Mouse (Mus musculus) cerebellum, adult 9-11 months (tissue): ENCODE measurements around the gene Trpm2.
A peak's percentile ranks its signal among the peaks of the same experiment; 100 is the strongest.
"Not testable (repeated sequence)": the region's sequence is repeated elsewhere in the genome, so short reads cannot be mapped to it uniquely, and the experiment has no call there.

Source experiments
- DNase-seq: peaks from one replicate; pipeline ENCODE4 v3.0.0; 2022

Trpm2 gene

DNA sequence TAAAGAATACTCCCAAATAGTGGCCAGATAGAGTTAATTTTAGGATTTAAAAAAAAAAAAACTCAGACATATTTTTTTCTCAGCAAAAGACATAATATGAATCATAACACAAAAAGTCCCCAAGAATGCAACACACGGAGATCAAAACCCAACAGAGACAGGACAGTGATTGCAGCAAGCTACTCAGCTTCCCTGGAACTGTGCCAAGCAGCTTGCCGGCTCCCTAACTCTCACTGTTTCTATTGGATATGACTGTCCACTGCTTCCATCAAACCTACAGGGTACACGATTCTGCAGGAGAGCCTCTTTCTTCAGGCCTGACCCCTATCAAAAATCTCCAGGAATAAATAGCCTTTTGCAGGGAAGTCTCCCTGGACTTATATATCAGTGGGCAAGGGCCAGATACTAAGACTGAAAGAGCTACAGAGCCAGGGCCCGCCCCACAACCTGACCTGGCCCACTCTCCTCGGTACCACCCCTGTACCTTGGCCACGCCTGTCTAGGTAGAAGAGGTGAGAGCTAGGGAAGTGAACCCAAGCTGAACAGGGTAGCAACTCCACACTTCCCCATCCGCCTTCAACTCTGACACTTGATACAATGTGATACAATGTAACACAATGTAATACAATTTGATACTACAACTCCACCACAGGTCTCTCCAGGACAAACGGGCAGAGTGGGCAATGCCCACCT is 6.2 kb upstream of the Trpm2 start:
- no peak for DNase-seq

DNA sequence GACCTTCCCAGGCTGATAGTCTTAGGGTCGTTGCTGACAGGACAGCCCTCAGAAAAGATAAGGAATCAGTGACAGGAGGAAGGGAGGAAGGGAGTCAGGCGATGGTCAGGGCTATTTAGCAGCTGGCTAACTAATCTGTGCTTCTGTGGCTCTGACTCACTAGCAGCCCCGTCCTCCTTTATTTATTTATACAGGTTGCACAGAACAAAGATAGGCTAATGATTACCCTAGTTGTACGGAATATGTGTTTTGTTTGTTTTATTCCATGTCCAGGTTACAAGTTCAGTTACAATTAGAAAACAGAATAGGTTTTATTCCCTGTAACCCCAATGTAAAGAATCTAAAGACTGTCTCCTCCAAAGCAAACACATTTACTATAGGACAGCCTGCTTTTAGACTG is 5.3 kb upstream of the Trpm2 start:
- no peak for DNase-seq

DNA sequence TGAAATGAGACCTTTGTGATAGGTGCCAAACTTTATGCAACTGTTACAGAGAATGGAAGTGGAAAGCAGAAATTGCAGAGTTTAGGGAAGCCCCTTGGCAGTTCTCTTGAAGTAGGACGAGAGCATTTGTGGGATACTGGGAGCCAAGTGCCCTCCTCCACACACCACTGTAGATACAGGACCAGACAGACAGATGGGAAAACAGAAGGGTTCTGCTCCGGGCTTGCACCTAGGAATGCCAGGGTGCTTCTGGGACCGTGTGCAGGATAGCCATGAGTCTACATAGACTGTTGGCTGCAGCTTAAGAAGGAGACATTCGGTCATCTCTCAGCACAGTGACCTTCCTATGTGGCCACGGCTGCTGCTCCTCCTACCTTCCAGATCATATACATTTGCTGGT is 4.4 kb upstream of the Trpm2 start:
- DNase-seq = peak; percentile 11

DNA sequence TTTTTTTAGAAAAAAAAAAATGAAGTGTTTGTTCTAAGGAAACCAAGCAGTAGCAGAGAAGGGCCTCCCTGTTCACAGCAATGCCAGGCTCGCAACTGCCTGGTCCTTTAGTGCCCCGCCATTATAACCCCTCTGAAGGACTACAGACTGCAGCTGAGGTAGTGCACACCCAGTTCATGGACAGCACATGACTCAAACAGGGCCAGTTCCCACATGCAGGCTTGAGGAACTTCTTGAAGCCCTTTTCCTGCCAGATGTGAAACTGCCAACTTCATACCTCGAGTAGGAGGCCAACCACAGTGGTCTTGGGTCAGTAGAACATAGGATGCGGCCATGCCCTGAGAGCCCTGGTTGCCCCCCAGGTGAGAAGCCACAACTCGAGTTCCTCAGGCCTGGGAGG is 4.0 kb upstream of the Trpm2 start:
- DNase-seq = no peak

DNA sequence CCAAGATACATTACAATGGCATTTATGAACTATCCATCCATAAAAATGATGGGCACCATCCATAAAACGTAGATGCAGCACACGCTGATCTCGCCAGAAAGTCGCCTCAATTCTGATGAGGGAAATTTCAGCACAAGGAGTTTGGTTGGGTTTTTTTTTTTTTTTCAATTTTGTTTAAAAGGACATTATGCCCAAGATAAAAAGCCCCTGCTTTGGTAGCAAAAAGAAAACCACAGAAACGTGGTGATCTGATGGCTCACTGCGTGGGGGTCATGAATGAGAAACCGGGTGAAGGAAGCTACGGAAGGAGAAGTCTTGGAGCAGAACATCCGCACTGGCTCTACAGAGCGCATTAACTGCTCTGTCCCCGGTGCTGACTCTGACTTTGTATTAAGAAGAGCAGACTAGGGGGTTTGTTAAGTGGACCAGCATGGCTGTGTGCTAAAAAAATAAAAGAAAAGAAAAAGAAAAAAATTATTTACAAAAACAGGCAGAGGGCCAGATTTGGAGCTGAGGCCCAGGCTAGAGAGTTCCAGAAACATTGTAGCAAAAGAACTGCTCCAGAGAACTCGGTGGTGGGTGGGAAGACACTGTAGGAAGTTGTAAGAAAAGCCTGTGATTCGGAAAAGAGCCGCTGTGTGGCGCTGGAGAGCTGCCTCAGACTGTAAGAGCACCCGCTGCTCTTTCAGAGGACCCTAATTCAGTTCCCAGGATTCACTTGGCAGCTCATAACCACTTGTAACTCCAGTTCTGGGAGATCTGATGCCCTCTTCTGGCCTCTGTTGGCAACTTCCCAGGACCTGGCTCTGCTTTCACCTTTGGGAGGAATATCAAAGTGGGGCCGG is 1.6 kb upstream of the Trpm2 start:
- DNase-seq = no peak

DNA sequence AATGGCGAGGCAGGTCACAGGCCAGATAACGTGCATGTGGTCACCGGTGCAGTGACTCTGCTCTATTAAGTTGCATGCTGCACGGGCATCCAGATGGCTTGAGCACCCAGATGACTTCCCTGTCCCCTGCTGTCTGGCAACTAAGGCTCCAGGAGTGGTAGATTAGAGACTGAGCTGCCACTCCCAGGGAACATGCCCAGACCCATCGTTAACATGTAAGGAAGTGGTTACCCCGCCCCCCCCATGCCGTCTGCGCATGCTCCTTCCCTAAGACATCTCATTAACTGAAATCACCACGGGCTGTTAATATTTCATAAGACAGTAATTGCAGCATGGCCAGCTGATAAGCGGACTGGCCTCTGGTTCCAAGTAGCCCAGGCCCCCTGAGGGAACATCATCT is 828 bp upstream of the Trpm2 start:
- peak; percentile 21 for DNase-seq

DNA sequence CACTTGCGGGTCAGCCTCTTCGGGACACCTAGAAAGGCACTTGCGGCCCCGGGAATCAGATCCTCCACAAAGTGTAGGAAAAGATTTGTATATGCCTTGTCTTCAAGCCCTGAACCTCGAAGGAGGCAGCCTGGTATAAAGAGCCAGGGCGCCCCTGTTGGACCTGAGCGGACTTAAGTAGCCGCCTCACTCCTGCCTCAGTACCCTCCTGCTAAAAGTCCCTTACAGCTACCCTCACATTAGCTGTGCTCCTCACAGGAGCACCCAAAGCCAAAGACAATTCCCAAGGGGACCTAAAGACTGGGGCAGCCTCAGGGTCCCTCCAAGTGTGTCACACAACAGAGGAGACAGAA is 414 bp downstream of the Trpm2 start:
- no peak for DNase-seq

DNA sequence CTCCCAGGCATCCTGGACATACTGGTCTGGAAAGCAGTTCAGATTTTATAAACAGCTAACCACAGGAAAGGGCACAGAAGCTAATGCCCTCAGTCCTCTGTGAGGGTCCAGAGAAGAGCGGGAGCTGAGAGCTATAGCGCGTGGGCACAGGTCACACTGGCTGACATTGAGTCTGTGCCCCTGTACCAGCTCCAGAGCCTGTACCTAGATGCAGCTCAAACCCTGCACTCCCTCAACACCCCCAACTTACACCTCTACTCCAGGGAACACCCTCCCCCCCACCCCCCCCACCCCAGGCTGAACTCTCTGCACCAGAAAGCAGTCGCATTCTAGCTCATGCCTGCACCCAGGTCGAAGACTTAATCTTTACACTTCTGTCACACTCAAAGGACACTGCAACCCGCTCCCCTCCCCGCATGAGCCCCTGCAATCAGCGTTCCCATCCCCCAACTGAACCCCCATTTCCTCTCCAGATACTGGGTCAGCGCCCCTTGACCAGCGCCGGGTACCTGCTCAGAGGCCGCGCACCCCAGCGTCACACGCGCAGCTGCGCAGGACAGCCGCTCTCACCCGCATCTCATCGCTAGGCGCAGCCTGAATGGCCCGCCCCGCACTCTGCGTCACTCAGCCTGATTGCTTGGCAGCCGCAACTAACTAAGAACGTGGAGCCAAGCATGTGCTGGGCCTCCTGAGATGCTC is 940 bp downstream of the Trpm2 start:
- DNase-seq = peak; percentile 83

DNA sequence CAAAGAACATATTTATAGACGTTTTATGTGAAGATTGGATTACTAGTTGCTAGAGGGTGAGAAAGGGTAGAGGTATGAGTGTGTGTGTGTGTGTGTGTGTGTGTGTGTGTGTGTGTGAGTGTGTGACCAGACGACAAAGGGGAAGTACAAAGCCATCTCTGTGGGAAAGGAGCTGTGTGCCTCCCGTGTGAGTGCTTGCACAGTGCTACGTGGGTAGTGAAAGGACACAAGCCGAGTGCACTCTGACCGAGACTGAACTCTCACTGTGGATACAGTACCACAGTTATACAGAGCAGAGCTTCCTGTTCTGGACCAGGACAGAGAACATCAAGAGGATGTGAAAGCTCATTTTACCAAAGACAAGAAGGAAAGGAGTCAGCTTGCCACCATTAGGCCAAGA is 6.4 kb downstream of the Trpm2 start:
- DNase-seq = no peak

DNA sequence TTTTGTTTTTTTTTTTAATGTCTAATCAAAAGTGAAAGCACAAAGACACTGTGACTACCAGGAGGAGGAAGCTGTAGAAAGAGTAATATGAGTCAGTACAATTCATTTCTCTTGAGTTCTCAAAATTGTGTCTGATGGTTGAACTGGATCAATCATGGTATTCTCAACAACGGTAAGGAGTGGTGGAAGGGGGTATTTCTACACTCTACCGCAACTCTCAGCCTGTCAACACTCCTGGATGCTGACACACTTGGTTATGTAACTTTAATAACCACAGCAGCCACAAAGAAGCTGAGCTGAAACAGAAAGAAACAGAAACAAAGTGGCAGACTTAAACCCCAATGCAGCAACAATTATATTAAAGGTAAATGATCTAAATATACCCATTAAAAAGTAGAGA is 7.6 kb downstream of the Trpm2 start:
- no peak for DNase-seq

DNA sequence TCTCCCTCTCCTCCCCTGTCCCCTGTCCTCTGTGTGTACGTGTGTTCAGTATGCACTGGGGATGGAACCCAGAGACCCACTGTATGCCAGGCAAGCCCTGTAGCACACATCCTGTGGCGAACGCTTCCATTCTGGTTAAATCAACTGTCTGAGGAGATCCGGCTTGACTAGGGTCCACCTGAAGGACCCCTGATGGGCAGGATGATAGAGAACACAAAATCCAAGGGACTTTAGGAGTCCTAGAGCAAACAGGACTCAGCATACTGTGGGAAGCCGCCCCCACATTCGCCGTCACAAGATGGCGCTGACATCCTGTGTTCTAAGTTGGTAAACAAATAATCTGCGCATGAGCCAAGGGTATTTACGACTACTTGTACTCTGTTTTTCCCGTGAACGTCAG is 19.9 kb downstream of the Trpm2 start:
- DNase-seq = not testable (repeated sequence)

DNA sequence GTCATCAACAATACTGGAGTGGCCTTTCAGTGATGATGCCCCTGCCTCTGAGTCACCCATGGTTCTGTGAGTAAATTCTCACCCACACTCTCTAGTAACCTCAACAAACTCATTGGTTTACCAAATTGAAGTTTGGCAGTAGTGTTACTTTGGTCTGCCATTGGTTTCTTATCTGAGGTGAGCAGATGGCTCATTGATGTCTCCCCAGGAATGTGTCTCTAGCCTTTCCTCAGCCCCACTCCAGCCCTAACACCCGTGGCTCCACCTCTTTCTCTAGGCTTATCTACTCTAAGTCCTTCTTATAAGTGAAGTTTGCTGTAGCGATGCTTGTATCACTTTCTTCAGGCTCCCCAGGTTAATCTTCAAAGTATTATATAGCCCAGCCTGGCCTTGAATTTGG is 30.7 kb downstream of the Trpm2 start:
- no peak for DNase-seq

DNA sequence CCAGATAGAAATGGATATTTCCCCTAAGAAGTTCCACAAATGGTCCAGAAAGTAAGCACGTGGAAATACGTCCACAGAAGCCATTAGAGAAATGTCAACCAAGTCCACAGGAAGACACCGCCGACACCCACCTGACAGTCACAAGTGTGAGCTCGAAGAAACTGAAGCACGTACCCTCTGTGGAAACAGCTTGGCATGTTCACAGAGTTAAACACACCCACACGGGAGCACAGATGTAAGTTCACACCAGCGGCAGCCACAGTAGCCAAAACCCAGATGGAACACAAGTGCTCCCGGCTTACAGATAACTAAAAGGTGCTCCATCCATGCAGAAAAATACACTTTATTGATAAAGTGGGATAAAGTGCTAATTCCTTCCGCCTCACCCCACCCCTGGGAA is 43.0 kb downstream of the Trpm2 start:
- no peak for DNase-seq

DNA sequence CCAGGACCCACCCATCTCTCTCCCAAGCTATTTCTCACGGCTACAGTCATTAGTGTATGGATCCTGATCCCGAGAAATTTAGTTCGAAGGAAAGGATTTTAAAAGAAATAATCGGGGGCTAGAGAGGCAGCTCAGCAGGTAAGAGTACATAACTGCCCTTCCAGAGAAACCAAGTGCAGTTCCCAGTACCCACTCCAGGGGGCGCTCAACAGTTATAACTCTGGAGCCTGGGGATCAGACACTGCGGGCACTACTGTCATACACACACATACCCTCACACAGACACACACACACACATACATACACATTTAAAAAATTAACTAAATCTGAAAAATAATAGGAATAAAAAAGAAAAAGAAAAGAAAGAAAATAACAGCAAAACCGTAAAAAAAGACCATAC is 44.2 kb downstream of the Trpm2 start:
- no peak for DNase-seq

DNA sequence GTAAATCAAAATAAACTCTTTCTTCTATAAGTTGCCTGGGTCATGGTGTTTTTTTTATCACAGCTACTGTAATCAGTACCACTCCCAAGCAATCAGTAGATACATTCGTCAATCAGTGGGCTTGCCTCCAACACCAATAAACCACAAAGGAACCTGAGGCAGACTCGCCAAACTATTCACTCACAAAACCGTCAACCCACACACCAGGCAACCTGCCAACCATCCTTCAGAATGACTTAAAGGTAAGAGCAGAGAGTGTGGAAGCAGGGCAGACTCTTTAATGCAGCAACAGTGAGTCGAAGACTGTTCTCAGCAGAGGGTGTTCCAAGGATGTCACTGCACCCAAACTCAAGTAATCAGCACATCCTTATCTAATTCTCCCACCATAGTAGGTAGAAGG is 47.7 kb downstream of the Trpm2 start:
- DNase-seq = no peak

DNA sequence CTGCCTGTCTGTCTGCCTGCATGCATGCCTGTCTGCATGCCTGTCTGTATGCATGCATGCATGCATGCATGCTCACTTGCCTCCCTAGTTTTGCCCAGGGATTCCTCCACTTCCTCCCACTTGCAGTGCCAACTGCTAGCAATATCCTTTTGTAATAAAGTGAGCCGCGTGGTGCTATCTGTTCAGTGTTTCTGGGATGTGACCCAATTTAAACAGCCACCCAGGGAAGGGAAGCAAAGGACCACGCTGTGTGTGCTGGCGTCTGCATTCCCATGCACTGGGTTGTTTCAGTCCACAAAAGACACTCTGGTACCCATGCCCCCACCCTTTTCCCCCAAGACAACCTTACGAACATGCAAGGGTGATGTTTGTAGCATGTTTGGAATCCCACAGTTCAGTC is 49.4 kb downstream of the Trpm2 start:
- DNase-seq = no peak

DNA sequence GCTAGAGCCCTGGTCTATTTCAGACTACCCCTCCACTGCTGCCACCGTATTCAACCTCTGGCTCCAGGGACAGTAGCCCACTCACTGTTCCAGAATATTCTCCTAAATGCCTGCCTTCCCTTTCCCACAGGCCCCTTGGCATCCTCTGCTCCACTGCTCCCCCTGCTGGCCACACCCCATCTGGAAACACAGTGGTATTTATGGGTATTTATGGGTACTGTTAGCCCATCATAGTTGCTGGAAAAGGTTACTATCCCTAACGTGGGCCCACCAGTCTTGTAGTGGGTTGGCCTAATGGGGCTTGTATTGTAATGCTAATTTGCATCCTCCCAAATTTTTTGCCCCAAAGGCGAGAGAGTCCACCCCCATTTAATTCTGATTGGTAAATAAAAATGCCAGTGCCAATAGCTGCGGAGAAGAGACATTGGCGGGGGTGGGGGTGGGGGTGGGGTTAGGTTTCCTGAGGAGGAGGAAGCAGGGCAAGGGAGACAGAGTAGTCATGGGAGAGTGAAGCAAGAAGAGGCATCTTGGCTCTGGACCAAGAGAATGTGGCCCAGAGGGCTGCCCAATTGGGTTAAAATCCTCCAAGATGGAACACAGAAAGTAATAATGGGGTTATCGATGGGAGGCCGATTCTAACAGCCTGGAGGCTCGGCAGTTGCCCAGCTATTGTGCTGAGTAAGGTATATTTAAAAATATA is 53.6 kb downstream of the Trpm2 start:
- DNase-seq = peak; percentile 36

DNA sequence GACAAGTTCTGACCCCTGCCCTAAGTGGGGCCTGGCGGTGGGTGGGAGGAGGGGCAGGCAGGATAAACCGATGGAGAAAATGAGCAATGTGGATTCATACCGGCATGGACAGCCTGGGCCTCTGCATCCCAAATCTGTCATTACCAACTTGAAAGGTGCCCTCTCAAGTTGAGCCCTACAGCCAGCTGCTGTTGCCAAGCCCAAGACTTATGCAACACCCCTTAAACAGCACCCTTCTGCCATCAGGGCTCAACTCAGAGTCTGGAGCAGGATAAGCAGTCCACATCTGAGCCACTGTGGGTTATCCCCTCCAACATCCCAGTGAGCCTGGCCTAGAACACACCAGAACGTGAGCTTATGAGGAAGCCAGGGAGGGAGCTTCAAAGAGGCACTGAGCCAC is 57.1 kb downstream of the Trpm2 start:
- no peak for DNase-seq

DNA sequence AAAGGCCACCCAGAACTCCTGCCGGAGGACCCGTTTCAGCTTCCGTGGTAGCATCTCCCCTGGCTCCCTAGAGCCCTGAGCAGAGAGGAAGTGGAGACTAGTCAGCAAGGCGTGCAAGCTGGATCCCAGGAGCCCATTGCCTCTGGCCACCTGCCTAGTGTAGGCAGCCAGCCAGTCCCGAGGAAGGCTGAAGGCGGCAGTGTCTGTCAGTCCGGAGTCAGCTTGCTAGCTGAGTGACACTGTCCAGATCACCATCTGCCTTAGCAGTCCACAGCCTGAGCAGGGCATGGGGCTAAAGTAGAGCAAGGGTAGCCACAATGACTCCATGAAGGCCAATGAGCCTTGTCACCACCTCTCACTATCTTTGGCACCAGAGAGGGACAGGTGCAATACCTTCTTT is 57.8 kb downstream of the Trpm2 start:
- DNase-seq = no peak

DNA sequence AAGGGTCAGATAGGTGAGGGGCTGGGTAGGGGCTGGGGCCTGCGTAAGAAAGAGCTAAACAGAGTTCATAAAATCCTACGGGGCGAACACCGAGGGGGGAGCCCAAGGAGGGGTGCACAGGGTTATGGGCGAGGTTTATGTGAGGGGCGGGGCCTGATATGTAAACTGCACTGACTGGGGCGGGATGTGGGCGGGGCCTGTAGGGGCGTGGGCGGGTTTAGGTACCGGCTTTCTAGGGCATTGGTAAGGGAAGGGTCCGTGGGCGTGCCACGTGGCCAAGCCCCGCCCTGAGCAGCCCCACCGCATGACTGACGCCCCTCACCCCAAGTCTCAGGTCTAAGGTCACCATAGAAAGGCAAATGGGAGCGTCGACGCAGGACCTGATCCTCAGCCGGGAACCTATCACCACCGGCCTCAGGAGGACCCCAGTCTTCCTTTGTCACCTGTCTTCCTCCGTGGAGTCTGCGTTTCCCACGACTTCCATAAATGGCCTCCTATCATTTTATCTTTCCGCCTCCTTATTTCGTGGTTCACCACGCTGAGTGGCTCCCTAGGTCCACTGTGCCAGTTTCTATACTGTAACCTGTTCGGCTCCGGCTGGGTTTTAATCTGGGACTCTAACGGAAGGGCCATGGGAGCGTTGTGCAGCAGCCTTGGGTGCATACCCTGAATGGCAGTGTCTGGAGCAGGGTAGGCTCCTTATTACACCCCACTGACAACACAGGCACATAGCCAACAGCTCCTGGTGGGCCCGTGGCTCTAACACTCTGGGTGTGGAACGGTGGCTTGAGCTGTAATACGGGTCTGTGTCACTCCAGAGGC is 67.3 kb downstream of the Trpm2 start:
- peak; percentile 25 for DNase-seq

DNA sequence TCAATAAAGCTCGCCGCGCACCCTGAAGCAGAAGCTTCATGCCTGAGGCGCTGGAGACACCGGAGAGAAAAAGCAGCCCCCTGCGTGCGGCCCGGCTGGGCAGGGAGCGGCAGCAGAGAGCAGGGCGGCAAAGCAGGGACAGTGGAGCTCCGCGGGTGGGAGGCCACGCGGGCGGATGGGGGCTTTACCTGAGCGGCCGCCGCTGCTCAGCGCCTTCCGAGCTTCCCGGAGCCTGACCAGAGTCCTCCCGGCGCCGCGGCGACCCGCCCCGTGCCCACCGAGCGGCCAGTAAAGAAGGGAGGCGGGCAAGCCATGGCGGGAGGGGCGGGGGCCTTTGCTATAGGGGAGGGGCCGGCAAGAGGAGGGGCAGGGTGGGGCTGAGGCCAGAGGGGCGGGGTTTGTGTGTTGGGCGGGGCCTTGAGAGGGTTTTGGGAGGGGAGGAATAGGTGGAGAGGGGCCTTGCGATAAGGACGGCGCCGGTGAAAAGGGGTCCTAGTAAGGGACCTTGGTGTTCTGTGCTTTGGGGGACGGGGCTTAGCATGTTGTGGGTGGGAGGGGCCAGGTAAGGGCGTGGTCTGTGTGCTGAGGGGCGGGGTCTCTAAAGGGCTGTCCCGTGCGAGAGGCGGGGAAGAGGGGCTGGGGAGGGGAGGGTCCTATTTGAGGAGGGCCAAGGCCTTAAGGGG is 68.0 kb downstream of the Trpm2 start, which contains the start of gene Lrrc3:
Gene Lrrc3, minus strand, starts transcription at position 326 of the 683 bp plus-strand sequence.
- peak; percentile 56 for DNase-seq

DNA sequence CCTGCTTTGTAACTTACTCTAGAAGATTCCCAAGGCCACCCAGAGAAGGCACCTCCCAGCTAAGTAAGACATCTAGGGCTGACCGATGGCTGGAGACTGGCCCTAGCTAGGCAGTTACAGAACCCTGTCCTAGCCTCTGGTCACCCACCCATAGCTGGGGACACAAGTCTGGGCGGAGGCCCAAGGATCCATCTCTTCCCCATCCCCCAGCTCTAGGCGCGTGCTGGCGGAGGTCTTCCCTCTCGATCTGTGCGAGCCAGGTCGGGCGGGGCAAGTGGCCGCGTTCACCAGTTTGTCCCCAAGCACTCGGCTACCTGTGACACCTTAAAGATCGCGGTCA is 68.5 kb downstream of the Trpm2 start:
- DNase-seq = peak; percentile 49
